ENCODE assay signal across 12 mouse cellular contexts in the genomic region with DNA sequence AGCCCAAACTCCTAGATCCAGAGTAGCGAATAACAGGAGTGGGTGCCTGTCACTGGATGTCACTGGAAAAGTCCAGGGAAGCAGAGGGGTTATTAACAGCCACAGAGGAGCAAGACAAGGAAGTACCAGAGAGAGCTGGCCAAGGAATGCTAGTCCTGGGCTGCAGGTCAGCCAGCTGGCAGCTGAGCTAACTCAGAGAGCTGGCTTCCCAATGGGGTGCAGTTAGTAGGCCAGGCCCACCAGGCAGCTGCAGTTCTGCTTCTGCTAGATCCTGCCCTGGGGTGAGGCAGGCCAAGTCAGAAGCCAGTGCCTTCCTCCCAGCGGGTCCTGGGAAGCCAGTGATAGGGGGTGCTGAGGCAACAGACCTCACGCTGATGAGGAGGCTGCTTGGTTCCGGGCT. TPM values are rescaled to one million over a fixed set of nuclear protein-coding genes. Genes with fewer than 3 reads are reported as not detected.
DNase-seq lines count a peak whose midpoint lies in the region; ATAC-seq and TF ChIP-seq lines count a peak whose summit lies in the region.
"Had no signal": no experiment of that assay in that cellular context is flagged by ENCODE, and none has a peak within 500 bp of the region (broad histone marks: within the 10 kb centered on the region; RNA-seq: fewer than 3 reads in every experiment).

No protein-coding gene starts in this region.

- peak overlapping the region; percentile 41; the same call in 1 of the 2 replicates for H3K27ac ChIP-seq in hindbrain, postnatal 0 days
- no peak overlapping the region for H3K27ac ChIP-seq in hindbrain, embryonic 14.5 days
- H3K27ac ChIP-seq in intestine, embryonic 14.5 days (ENCODE audit: low read depth): peak overlapping the region; percentile 82; the same call in 1 of the 2 replicates

- H3K9ac ChIP-seq in hindbrain, postnatal 0 days (replicated peaks; ENCODE audit: low read length): no peak overlapping the region
- H3K9ac ChIP-seq in hindbrain, embryonic 14.5 days: no peak overlapping the region
- H3K9ac ChIP-seq in intestine, embryonic 14.5 days (ENCODE audit: low read length): no peak overlapping the region
- H3K9ac ChIP-seq: neural tube, embryonic 13.5 days had no signal

- WGBS in hindbrain, postnatal 0 days: 83% methylated on average over 4 of the region's 4 CpGs
- WGBS in hindbrain, embryonic 14.5 days: 88% methylated on average over 4 of the region's 4 CpGs
- 94% methylated on average over 4 of the region's 4 CpGs for WGBS in intestine, embryonic 14.5 days

- H3K4me3 ChIP-seq in hindbrain, postnatal 0 days (ENCODE audit: low read length): no peak overlapping the region
- H3K4me3 ChIP-seq in hindbrain, embryonic 14.5 days (replicated peaks; ENCODE audit: low read length): no peak overlapping the region
- peak overlapping the region; percentile 62 for H3K4me3 ChIP-seq in E14TG2a.4 (replicated peaks; ENCODE audit: low read length)
- H3K4me3 ChIP-seq in intestine, embryonic 14.5 days (ENCODE audit: low read depth, low read length): no peak overlapping the region
- H3K4me3 ChIP-seq: embryonic facial prominence, embryonic 15.5 days; neural tube, embryonic 13.5 days had no signal

- peaks cover 5% of the 10 kb centered on the region; the same call in 1 of the 2 replicates for H3K4me1 ChIP-seq in hindbrain, postnatal 0 days (ENCODE audit: insufficient read depth, low read length)
- H3K4me1 ChIP-seq in hindbrain, embryonic 14.5 days (replicated peaks; ENCODE audit: control insufficient read depth, insufficient read depth, low read length): no peaks in the 10 kb centered on the region
- peaks cover 88% of the 10 kb centered on the region for H3K4me1 ChIP-seq in E14TG2a.4 (replicated peaks; ENCODE audit: low read depth, low read length)
- H3K4me1 ChIP-seq in intestine, embryonic 14.5 days (replicated peaks; ENCODE audit: control insufficient read depth, insufficient read depth, low read length): peaks cover 19% of the 10 kb centered on the region; the same call in 1 of the 2 replicates

- no peak for TF ChIP-seq CTCF in hindbrain, postnatal 0 days (IDR thresholded peaks at IDR 0.05; ENCODE audit: low read depth)
- no peak for TF ChIP-seq CTCF in E14TG2a.4 (conservative IDR thresholded peaks at IDR 0.05; ENCODE audit: low read length)

- DNase-seq in adrenal gland, postnatal 10 days: peak; percentile 34
- DNase-seq in adrenal gland, adult (ENCODE audit: inconsistent age in 2 of 2, low spot score in 1 of 2): no peak
- DNase-seq in hindbrain, postnatal 0 days (ENCODE audit: low spot score): no peak
- no peak for DNase-seq in hindbrain, embryonic 14.5 days (ENCODE audit: low spot score)
- no peak for DNase-seq in intestine, embryonic 14.5 days (ENCODE audit: low spot score)
- DNase-seq in adrenal gland, adult 2 months: no peak
- DNase-seq: kidney, adult 8-10 months had no signal

- no peak overlapping the region for H3K4me2 ChIP-seq in hindbrain, postnatal 0 days (ENCODE audit: low read depth, low read length)
- H3K4me2 ChIP-seq in hindbrain, embryonic 14.5 days (replicated peaks): no peak overlapping the region
- H3K4me2 ChIP-seq in intestine, embryonic 14.5 days (ENCODE audit: low read length): no peak overlapping the region
- H3K4me2 ChIP-seq: embryonic facial prominence, embryonic 15.5 days; neural tube, embryonic 13.5 days had no signal

- no peaks in the 10 kb centered on the region for H3K27me3 ChIP-seq in hindbrain, postnatal 0 days (ENCODE audit: insufficient read depth, low read length)
- no peaks in the 10 kb centered on the region for H3K27me3 ChIP-seq in hindbrain, embryonic 14.5 days (ENCODE audit: control insufficient read depth, insufficient read depth, low read length)
- no peaks in the 10 kb centered on the region for H3K27me3 ChIP-seq in E14TG2a.4 (ENCODE audit: insufficient read depth, low read length)
- H3K27me3 ChIP-seq in intestine, embryonic 14.5 days (replicated peaks; ENCODE audit: control insufficient read depth, insufficient read depth, low read length): no peaks in the 10 kb centered on the region
- H3K27me3 ChIP-seq: embryonic facial prominence, embryonic 15.5 days; neural tube, embryonic 13.5 days had no signal

- H3K9me3 ChIP-seq in hindbrain, postnatal 0 days (ENCODE audit: low read length): no peaks in the 10 kb centered on the region
- H3K9me3 ChIP-seq in hindbrain, embryonic 14.5 days (ENCODE audit: control insufficient read depth, low read length): no peaks in the 10 kb centered on the region
- H3K9me3 ChIP-seq in E14TG2a.4 (ENCODE audit: low read length): no peaks in the 10 kb centered on the region
- H3K9me3 ChIP-seq in intestine, embryonic 14.5 days (ENCODE audit: control insufficient read depth, low read length): no peaks in the 10 kb centered on the region
- H3K9me3 ChIP-seq: embryonic facial prominence, embryonic 15.5 days; neural tube, embryonic 13.5 days had no signal

- peaks cover 50% of the 10 kb centered on the region for H3K36me3 ChIP-seq in hindbrain, postnatal 0 days (ENCODE audit: insufficient read depth, low read length)
- peaks cover 64% of the 10 kb centered on the region for H3K36me3 ChIP-seq in hindbrain, embryonic 14.5 days (replicated peaks; ENCODE audit: control insufficient read depth, insufficient read depth)
- H3K36me3 ChIP-seq in E14TG2a.4 (ENCODE audit: insufficient read depth, low read length): peaks cover 69% of the 10 kb centered on the region
- H3K36me3 ChIP-seq in intestine, embryonic 14.5 days (ENCODE audit: control insufficient read depth, insufficient read depth, low read length): peaks cover 71% of the 10 kb centered on the region

- ATAC-seq in hindbrain, postnatal 0 days: no peak
- ATAC-seq in hindbrain, embryonic 14.5 days (ENCODE audit: low FRiP score): no peak
- no peak for ATAC-seq in intestine, embryonic 14.5 days (replicated peaks; ENCODE audit: low FRiP score, low TSS enrichment, low read depth)
- ATAC-seq in monocyte, adult 5-6 weeks (replicated peaks; ENCODE audit: insufficient number of reproducible peaks, low FRiP score, low TSS enrichment, poor library complexity, severe bottlenecking): no peak

RNA-seq across cellular contexts. Expression of gene Mgat3, which starts 12.8 kb away (rescaled TPM):
- total RNA-seq in adrenal gland, postnatal 10 days (2021): 1 to 10 TPM; 6.0 to 8.0 TPM
- 99.6 and 106 TPM in 2 replicates for total RNA-seq in hindbrain, postnatal 0 days (2014; rRNA removed)
- polyA plus RNA-seq in hindbrain, postnatal 0 days (2015; fragmentation: Nextera tagmentation; extraction: Ambion mirVana): 13.2 and 13.5 TPM in 2 replicates
- 22.3 and 24.5 TPM in 2 replicates for polyA plus RNA-seq in hindbrain, embryonic 14.5 days (2014; fragmentation: Nextera tagmentation; extraction: Ambion mirVana)
- 10.5 and 11.1 TPM in 2 replicates for polyA plus RNA-seq in intestine, embryonic 14.5 days (2014; fragmentation: Nextera tagmentation; extraction: Ambion mirVana)
- 0.19 TPM in 1 of 3 replicates, not detected in the others for total RNA-seq in monocyte, adult 5-6 weeks (2017)
- 10 to 100 TPM in 1 of 2 experiments, 1 to 10 TPM in 1; 7.6 to 12.4 TPM for total RNA-seq in adrenal gland, adult 2 months (2021)
- 8.1 and 8.2 TPM in 2 replicates for polyA plus RNA-seq in adrenal gland, adult 2 months (2012; rRNA removed)
- total RNA-seq: megakaryocyte, adult 5-6 weeks had no signal

RNA-seq across cellular contexts. Expression of gene Tab1, which starts 27.8 kb away (rescaled TPM):
- 10 to 100 TPM; 16.3 to 28.9 TPM for total RNA-seq in adrenal gland, postnatal 10 days (2021)
- total RNA-seq in hindbrain, postnatal 0 days (2014; rRNA removed): 55.0 and 58.6 TPM in 2 replicates
- 26.5 and 27.9 TPM in 2 replicates for polyA plus RNA-seq in hindbrain, postnatal 0 days (2015; fragmentation: Nextera tagmentation; extraction: Ambion mirVana)
- polyA plus RNA-seq in hindbrain, embryonic 14.5 days (2014; fragmentation: Nextera tagmentation; extraction: Ambion mirVana): 32.2 and 36.1 TPM in 2 replicates
- 36.1 and 37.5 TPM in 2 replicates for polyA plus RNA-seq in intestine, embryonic 14.5 days (2014; fragmentation: Nextera tagmentation; extraction: Ambion mirVana)
- 11.6 to 17.4 TPM (median 12.4 TPM) in 3 replicates for total RNA-seq in monocyte, adult 5-6 weeks (2017)
- 10 to 100 TPM; 11.4 to 23.2 TPM for total RNA-seq in adrenal gland, adult 2 months (2021)
- 19.6 and 23.4 TPM in 2 replicates for polyA plus RNA-seq in adrenal gland, adult 2 months (2012; rRNA removed)
